Mouse (Mus musculus) heart, postnatal 36 days (tissue): ENCODE measurements at regions not wholly inside any gene's neighbourhood (a gene's known extent, or its start where the extent isn't known, plus 50 kb on each side); places are given as distances from the start of the nearest gene placed in this dataset.

Experiments used
- DNase-seq, 2 experiments: peaks; one replicate each; pipeline ENCODE4 v3.0.0; 2021 to 2022
- intact Hi-C: fragments of 180-260 bp; cut with DNase I; formaldehyde crosslinking; loops from one replicate; pipeline ENCODE4 v1.15.1; 2025

GRCm38 (mm10) chr12:39339101-39339538 is 559.9 kb downstream of the Etv1 start:
- intact Hi-C loops: no loop called here
- DNase-seq: no peak

DNA sequence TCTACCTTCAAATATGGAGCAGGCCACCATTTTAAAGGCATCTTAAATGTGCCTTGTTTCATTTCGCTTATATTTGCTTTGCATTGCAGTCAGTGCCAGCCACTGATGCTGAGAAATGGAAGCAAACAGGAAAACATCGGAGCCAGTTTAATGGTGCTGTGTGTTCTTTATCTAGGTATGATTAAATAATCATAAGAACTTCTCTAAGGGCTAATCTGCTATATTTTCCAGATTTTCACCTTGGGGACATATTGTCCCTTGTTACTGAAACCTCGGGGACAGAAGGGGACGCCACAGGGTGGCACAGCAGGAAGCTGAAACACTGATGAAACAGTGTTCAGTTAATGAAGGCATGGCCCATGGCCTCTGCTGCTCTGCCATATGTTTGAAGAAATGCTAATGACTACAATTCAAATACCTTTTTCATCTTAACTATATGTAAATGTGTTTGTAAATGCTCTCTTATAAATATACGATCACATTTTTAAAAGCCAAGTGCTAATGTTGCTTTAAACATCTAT is 562.6 kb downstream of the Etv1 start:
- intact Hi-C loops: no loop called here
- no peak for DNase-seq

GRCm38 (mm10) chr12:39342327-39342726 is 563.1 kb downstream of the Etv1 start:
- intact Hi-C loops: no loop called here
- DNase-seq: no peak

- intact Hi-C loops: no loop called here
- DNase-seq: no peak
These were observed 592.5 kb downstream of the Etv1 start for GRCm38 (mm10) chr12:39371480-39372245.

GRCm38 (mm10) chr12:39373721-39374120 is 594.5 kb downstream of the Etv1 start:
- intact Hi-C loops: no loop called here
- DNase-seq: no peak
